Mouse (Mus musculus) testis, adult 2 months (tissue): Measurements from ENCODE around the gene Ythdc1.

Experiments used
- CTCF ChIP-seq: fragments of 200-500 bp; IDR thresholded peaks from 2 replicates; pipeline ENCODE4 v1.5.1; 2012; ENCODE audit warnings: low read depth, mild to moderate bottlenecking, inconsistent platforms, low read length, moderate library complexity; ENCODE audit not compliant: control insufficient read depth, insufficient read depth, insufficient replicate concordance
- POLR2A ChIP-seq: fragments of 200-500 bp; IDR thresholded peaks from 2 replicates; pipeline ENCODE4 v1.6.1; 2012; ENCODE audit warnings: low read depth, mild to moderate bottlenecking, inconsistent platforms, low read length, moderate library complexity; ENCODE audit not compliant: control insufficient read depth

GRCm38 (mm10) chr5:86792807-86793206 lies 11.2 kb upstream of the Ythdc1 start:
- TF ChIP-seq POLR2A (no peak), CTCF (no peak)
